Mouse (Mus musculus) limb, embryonic 13.5 days (tissue): ENCODE results near the gene Adss. TPM values are rescaled to one million over a fixed set of nuclear protein-coding genes. Genes with fewer than 3 reads are reported as not detected.
"Not testable (repeated sequence)": the region's sequence is repeated elsewhere in the genome, so short reads cannot be mapped to it uniquely, and the experiment has no call there.

Experiments used
- ATAC-seq: fragments of 200-750 bp; cut with Nextera tagmentation; 2 replicates; pipeline ENCODE4 v1.8.0; 2017; ENCODE audit warnings: low read depth, moderate number of reproducible peaks, moderate TSS enrichment; ENCODE audit not compliant: low FRiP score
- H3K27ac ChIP-seq: fragments of 300-500 bp; sonication (generic); 2 replicates; pipeline ENCODE4 v1.5.1; 2015; ENCODE audit warnings: inconsistent platforms, mild to moderate bottlenecking, moderate library complexity
- H3K27me3 ChIP-seq: fragments of 300-500 bp; sonication (generic); 2 replicates; pipeline ENCODE4 v1.6.1; 2015; ENCODE audit warnings: mild to moderate bottlenecking, inconsistent platforms
- H3K36me3 ChIP-seq: fragments of 300-500 bp; sonication (generic); 2 replicates; pipeline ENCODE4 v1.6.1; 2015; ENCODE audit warnings: inconsistent platforms, mild to moderate bottlenecking, moderate library complexity
- H3K4me1 ChIP-seq: fragments of 300-500 bp; sonication (generic); 2 replicates; pipeline ENCODE4 v1.6.1; 2015; ENCODE audit warnings: inconsistent platforms
- H3K4me2 ChIP-seq: fragments of 300-500 bp; sonication (generic); replicated peaks from 2 replicates; pipeline ENCODE4 v1.6.1; 2015; ENCODE audit warnings: inconsistent platforms, mild to moderate bottlenecking, moderate library complexity
- H3K4me3 ChIP-seq: fragments of 300-500 bp; sonication (generic); 2 replicates; pipeline ENCODE4 v1.5.1; 2015; ENCODE audit warnings: moderate library complexity, mild to moderate bottlenecking, inconsistent platforms
- H3K9ac ChIP-seq: fragments of 300-500 bp; sonication (generic); 2 replicates; pipeline ENCODE4 v1.6.1; 2015; ENCODE audit warnings: mild to moderate bottlenecking, inconsistent platforms
- H3K9me3 ChIP-seq: fragments of 300-500 bp; sonication (generic); 2 replicates; pipeline ENCODE4 v1.6.1; 2016; ENCODE audit warnings: inconsistent platforms
- WGBS: fragments of 180-500 bp; shearing (Covaris S2); methylation state at CpG from one replicate; pipeline ENCODE4 v1.1.7; 2015; 5-methylcytosine and 5-hydroxymethylcytosine counted together
- polyA plus RNA-seq: library from polyadenylated mRNA; unstranded; fragments of >200 nt; fragmentation: Nextera tagmentation; extraction: Ambion mirVana; gene quantifications from 2 replicates; pipeline ENCODE4 v1.2.1, GENCODE M21; 2015

Gene Adss
- 55.9 TPM in 2 replicates for polyA plus RNA-seq

DNA sequence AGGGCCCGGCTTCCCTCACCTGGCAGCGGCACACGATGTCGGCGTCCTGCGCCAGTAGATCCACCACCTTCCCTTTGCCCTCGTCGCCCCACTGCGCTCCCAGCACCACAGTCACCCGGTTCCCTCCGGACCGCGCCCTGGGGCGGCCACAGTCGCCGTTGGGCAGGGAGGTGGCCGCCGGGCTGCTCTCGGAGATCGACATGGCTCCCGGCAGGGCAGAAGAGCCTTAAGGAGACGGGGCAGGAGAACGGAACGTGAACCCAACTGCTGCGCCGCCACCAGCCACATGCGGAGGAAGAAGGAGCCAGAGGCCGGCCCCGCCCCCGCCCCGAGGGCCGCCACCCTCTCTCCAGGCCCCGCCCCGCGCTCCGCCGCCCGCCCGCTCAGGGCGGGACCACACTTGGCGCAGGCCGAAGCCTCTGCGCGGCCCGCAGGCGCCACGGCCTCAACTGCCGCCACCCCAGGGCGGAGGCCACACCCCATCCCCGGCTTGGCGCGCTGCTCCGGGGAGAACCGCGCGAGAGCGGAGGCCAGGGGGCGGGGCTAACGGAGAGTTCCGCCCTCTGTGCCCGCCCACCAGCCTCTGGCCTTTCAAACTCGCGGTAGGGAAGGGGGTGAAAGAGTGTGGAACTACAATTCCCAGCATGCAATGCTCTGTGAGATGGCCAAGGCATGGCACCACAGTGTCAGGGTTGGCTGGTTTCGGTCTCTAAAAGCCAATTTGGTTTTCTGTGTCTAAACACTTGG is at the start of gene Adss:
Adss (minus strand) TSS at position 319 of the 747 bp plus-strand sequence.
- no peaks in the 10 kb centered on the region for H3K27me3 ChIP-seq
- peaks cover 16% of the 10 kb centered on the region for H3K4me1 ChIP-seq
- under 1% methylated on average over 57 of the region's 64 CpGs for WGBS
- no peaks in the 10 kb centered on the region for H3K9me3 ChIP-seq
- H3K4me3 ChIP-seq = peak within 1 kb of the TSS; percentile 65
- peak within 1 kb of the TSS; percentile 81 for H3K4me2 ChIP-seq
- ATAC-seq = peak; percentile 99
- peak within 1 kb of the TSS; percentile 83 for H3K9ac ChIP-seq
- peak within 1 kb of the TSS; percentile 94 for H3K27ac ChIP-seq
- no peaks in the 10 kb centered on the region for H3K36me3 ChIP-seq

DNA sequence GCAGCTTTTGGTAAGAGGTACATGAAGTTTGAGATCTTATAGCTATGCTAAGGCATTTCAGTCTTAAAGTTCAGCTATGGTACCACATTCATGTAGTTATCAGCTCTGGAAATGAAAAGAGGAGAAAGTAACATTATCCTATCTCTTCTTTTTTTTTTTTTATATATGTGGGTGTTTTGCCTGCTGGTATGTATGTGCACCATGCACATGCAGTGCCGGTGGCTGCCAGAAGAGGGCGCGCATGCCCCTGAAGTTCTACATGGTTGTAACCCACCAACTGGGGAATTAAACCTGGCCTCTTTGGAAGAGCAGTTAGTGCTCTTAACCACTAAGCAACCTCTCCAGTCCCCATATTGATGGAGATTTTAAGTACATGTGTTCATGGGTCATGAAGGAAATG is 49.5 kb upstream of the Adss start:
- ATAC-seq = not testable (repeated sequence)
- WGBS = 55% methylated on average over 3 of the region's 3 CpGs

DNA sequence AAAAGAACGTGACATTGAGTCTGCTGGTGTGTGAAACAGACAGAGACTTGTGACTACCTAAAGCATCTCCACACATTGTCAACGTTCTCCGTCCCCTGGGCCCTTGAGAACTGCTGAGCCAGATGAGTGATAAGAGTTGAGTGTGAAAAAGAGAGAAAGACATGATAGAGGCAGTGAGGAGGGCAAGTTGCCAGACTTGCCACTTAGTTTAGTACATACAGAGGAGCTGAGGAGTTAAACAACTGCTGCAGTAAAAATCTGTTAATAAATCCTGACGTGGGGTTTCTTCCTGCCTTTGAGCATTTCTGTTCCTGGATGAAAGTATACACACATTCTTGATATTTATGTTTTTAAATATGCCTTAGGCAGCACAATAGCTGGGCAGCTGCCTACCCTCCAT is 31.5 kb upstream of the Adss start:
- not testable (repeated sequence) for H3K9ac ChIP-seq, H3K27ac ChIP-seq, ATAC-seq, H3K4me2 ChIP-seq, H3K36me3 ChIP-seq, H3K9me3 ChIP-seq, H3K4me1 ChIP-seq, H3K4me3 ChIP-seq, H3K27me3 ChIP-seq
- 72% methylated on average over 4 of the region's 4 CpGs for WGBS

More for the DNA sequence above, 49.5 kb upstream of the Adss start:
- H3K4me2 ChIP-seq, H3K4me1 ChIP-seq, H3K27ac ChIP-seq, H3K27me3 ChIP-seq, H3K4me3 ChIP-seq, H3K36me3 ChIP-seq, H3K9me3 ChIP-seq, H3K9ac ChIP-seq: not testable (repeated sequence)

DNA sequence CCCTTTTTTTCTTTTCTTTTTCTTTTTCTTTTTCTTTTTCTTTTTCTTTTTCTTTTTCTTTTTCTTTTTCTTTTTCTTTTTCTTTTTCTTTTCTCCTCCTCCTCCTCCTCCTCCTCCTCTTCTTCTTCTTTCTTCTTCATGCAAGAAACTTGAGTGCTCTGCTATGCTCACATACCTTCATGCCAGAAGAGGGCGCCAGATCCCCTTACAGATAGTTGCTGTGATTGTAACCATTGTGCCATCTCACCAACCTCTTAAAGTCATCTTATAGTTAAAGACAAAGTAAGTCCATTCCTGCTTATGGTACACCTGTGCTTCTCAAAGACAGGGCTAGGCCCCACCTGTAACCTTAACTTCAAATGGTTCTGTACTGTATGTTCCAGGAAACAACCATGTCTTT is 10.5 kb upstream of the Adss start:
- H3K4me1 ChIP-seq, H3K9ac ChIP-seq, H3K27me3 ChIP-seq, H3K9me3 ChIP-seq, H3K36me3 ChIP-seq, H3K4me2 ChIP-seq, H3K4me3 ChIP-seq, ATAC-seq, H3K27ac ChIP-seq: not testable (repeated sequence)
- 36% methylated on average over 1 of the region's 1 CpGs for WGBS

DNA sequence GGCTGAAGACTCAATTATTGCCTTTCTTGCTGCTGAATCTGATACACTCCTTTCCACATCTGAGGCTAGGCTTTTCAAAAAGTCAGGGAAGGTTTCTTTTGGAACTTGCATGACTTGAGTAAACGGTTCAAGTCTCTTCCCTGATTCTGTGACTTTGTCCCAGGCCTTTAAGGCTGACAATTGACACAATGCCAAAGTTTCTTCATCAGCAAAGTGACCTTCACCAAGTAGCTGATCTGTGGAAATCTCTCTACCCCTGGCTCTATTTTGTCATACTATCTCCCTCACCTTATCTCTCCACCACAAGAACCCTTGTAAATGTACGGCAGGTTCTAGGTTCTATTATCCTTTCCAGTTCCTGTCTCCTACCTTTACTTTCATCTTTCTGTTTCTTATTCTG is 7.2 kb upstream of the Adss start:
- Histone ChIP-seq H3K9me3 (no peaks in the 10 kb centered on the region), H3K4me3 (no peak overlapping the region), H3K9ac (no peak overlapping the region), H3K4me2 (no peak overlapping the region), H3K4me1 (no peaks in the 10 kb centered on the region), H3K27me3 (no peaks in the 10 kb centered on the region), H3K27ac (no peak overlapping the region), H3K36me3 (no peaks in the 10 kb centered on the region)
- no peak for ATAC-seq
- 85% methylated on average over 2 of the region's 2 CpGs for whole genome bisulfite sequencing

DNA sequence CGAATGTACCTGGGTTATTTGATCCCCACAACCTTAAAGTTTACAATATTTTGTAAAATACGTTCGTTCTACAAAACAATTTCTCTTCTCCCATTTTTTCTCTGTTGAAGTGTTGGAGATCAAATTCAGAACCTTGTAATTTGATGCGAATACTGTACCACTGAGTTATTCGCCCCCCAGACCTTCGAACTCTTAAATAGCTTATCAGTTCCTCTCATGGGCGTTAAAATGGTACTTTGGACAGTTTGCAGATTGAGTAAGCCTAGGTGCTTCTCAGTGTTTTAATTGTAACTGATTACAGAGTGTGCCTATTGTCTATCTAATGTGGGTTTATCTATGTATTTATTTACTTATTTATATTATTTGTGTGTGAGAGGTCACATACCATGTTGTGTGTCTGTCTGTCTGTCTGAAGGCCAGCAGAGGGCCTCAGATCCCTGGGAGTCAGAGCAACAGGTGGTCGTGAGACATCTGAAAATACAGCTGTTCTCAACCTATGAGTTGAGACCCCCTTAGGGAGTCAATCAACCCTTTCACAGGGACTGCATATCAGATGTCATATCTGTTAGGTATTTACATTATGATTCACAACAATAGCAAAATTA is 942 bp upstream of the Adss start:
- ATAC-seq = no peak
- Histone ChIP-seq H3K9me3 (no peaks in the 10 kb centered on the region), H3K36me3 (no peaks in the 10 kb centered on the region), H3K4me1 (peaks cover 16% of the 10 kb centered on the region), H3K27ac (no peak overlapping the region), H3K9ac (no peak overlapping the region), H3K27me3 (no peaks in the 10 kb centered on the region), H3K4me3 (no peak overlapping the region), H3K4me2 (peak overlapping the region; percentile 26; the same call in 1 of the 2 replicates)
- WGBS = 68% methylated on average over 8 of the region's 8 CpGs

DNA sequence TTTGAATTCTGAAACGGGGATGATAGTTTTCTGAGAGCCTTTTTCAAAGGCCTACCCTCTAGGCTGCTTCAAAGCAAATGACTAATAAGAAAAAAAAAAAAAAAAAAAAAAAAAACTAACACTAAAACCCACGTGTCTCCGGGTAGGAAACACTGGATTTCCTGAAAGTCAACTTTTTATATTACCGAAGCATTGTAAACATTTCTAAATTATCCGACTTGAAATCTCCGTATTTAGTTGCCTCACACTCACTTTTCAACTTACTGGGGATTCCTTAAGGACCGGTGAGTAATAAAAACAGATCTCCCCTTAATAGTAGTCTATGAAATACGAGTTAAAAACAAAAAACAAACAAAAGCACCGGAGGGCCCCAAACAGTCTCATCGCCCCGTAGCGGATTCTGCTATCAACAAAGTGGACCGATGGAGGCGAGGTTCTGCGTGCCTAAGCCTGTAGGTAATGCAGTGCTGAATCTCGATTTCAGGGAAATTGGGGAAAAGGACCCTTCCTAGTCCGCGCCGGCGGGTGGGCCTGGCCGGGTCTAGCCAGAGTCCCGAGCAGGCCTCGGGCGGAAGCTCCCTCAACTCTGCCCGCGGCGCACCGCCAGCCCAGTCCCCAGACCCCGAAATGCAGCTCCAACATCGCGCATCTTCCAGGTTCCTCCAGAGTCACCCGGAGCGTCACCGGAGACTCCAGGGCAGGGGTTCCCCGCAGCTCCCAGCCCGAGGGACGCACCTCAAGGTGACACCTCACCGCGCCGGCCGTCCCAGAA is 704 bp downstream of the Adss start:
- H3K36me3 ChIP-seq = no peaks in the 10 kb centered on the region
- peak; percentile 25 for ATAC-seq
- no peaks in the 10 kb centered on the region for H3K9me3 ChIP-seq
- under 1% methylated on average over 41 of the region's 41 CpGs for WGBS
- H3K4me3 ChIP-seq = peak overlapping the region; percentile 65
- H3K9ac ChIP-seq = peak overlapping the region; percentile 83
- H3K27me3 ChIP-seq = no peaks in the 10 kb centered on the region
- H3K27ac ChIP-seq = peak overlapping the region; percentile 94
- peaks cover 16% of the 10 kb centered on the region for H3K4me1 ChIP-seq
- H3K4me2 ChIP-seq = peak overlapping the region; percentile 81

DNA sequence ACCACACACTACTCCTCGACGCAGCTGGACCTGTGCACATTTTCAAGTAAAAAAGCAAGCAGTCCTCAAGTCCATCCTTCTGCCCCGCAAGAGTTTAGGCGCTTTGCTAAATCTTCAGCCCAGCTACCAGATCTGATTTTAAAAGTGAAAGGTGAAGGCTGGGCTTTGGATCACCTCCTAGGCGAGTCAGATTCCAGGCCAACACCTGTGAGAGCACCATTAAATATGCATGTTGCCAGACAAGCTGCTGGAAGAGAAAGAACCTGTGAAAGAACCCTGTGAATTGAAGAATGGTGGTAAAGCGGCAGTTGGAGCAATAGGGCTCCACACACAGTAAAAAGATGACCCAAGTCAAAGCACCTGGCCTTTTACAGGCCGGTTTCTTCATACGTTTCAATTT is 1.4 kb downstream of the Adss start:
- no peaks in the 10 kb centered on the region for H3K27me3 ChIP-seq
- H3K4me3 ChIP-seq = peak overlapping the region; percentile 65
- 5% methylated on average over 8 of the region's 8 CpGs for WGBS
- H3K9ac ChIP-seq = peak overlapping the region; percentile 83
- no peak for ATAC-seq
- peaks cover 1% of the 10 kb centered on the region; the same call in 1 of the 2 replicates for H3K36me3 ChIP-seq
- H3K27ac ChIP-seq = no peak overlapping the region
- peak overlapping the region; percentile 81 for H3K4me2 ChIP-seq
- 0 out of 2 replicates have a peak, but pooled peaks cover 1% of the 10 kb centered on the region for H3K9me3 ChIP-seq
- H3K4me1 ChIP-seq = peaks cover 16% of the 10 kb centered on the region

DNA sequence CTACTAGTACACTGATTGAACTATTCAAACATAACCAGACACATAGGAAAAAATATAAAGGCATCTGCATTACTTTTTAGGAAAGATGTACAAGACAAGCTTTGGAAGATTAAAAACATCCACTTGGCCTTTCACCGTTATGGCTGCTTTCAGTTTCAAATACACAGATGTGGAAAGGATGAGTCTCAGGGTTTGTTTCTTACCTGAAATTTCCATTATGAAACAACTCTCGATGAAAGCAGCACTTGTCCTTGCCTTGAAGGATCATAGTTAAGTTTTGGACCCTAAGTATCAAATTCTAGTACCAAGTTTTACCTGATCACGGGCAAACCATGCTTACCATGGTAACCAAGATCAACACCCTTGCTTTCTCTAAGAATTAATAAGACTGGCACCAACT is 3.5 kb downstream of the Adss start:
- peaks cover 10% of the 10 kb centered on the region; the same call in 1 of the 2 replicates for H3K9me3 ChIP-seq
- H3K4me1 ChIP-seq = peaks cover 16% of the 10 kb centered on the region
- no peak for ATAC-seq
- no peaks in the 10 kb centered on the region for H3K27me3 ChIP-seq
- no peak overlapping the region for H3K4me2 ChIP-seq
- peaks cover 8% of the 10 kb centered on the region; the same call in 1 of the 2 replicates for H3K36me3 ChIP-seq
- H3K27ac ChIP-seq = no peak overlapping the region
- no peak overlapping the region for H3K4me3 ChIP-seq
- no peak overlapping the region for H3K9ac ChIP-seq
- 85% methylated on average over 3 of the region's 3 CpGs for WGBS

DNA sequence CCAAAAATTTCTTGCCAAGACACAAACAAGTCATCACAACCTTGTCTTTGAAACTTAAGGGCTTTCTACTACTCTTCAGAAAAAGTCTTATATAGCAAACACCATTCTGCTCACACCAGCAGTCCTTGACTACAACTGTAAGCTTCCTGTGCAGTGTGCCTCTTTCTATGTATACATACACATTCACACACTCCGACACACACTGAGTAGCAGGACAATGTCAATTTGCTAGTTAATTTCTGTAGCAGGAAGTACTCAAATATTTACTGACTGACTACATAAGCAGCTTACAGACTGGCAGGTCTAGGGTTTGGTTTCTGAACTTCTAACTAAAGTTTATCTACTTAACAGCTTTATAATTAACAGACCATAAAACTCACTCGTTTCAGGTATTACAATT is 18.9 kb downstream of the Adss start:
- no peak overlapping the region for H3K4me2 ChIP-seq
- no peaks in the 10 kb centered on the region for H3K4me1 ChIP-seq
- no peaks in the 10 kb centered on the region for H3K27me3 ChIP-seq
- H3K4me3 ChIP-seq = no peak overlapping the region
- WGBS = 72% methylated on average over 2 of the region's 2 CpGs
- H3K9me3 ChIP-seq = no peaks in the 10 kb centered on the region
- peaks cover 58% of the 10 kb centered on the region for H3K36me3 ChIP-seq
- no peak overlapping the region for H3K9ac ChIP-seq
- no peak for ATAC-seq
- H3K27ac ChIP-seq = no peak overlapping the region

DNA sequence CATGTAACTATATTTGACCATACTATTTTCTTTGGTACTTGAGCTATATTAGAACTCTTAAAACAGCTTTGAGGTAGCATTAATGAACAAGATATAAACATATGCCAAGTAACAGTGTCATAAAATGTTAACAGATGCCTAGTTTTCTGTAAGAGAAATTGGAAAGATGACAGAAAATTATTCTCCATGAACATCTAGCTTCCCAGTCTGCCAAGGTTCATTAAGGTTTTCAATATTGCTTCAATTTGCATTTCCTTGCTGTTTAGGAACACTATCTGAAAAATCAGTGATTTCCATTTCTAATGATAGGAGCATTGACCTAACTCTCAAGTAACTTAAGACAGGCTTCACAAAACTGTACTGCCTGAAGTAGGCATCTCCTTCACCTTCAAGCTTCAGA is 27.4 kb downstream of the Adss start:
- ATAC-seq = no peak
- no peak overlapping the region for H3K4me2 ChIP-seq
- no peak overlapping the region for H3K27ac ChIP-seq
- H3K4me3 ChIP-seq = no peak overlapping the region
- no peaks in the 10 kb centered on the region for H3K27me3 ChIP-seq
- no peaks in the 10 kb centered on the region for H3K4me1 ChIP-seq
- H3K9ac ChIP-seq = no peak overlapping the region
- H3K9me3 ChIP-seq = no peaks in the 10 kb centered on the region
- H3K36me3 ChIP-seq = peaks cover 63% of the 10 kb centered on the region

DNA sequence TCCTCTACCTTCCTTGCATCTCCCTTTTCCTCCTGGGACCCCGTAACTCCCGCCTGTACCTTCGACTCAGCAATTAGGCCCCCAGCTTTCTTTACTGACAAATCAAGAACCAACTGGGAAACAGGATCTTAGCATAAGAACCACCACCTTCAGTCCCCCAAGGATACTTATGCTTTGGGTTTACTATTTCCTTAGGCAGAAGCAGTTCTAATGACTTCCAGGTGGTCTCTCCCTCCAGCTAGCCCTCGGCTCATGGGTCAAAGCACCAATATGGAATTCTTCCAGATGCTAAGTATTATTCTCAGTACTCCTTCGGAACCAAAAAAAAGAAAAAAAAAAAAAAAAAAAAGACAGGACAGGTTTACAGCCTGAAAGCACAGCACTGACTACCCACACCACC is 39.1 kb downstream of the Adss start:
- no peak overlapping the region for H3K4me3 ChIP-seq
- no peaks in the 10 kb centered on the region for H3K27me3 ChIP-seq
- ATAC-seq = peak; percentile 67; the same call in 1 of the 2 replicates
- H3K9ac ChIP-seq = no peak overlapping the region
- H3K4me2 ChIP-seq = no peak overlapping the region
- no peaks in the 10 kb centered on the region for H3K9me3 ChIP-seq
- peak overlapping the region; percentile 11; the same call in 1 of the 2 replicates for H3K27ac ChIP-seq
- H3K36me3 ChIP-seq = peaks cover 10% of the 10 kb centered on the region
- H3K4me1 ChIP-seq = peaks cover 9% of the 10 kb centered on the region
- 17% methylated on average over 5 of the region's 5 CpGs for WGBS
